Mouse (Mus musculus): ENCODE data around the gene Bmp6.
A peak's percentile ranks its signal among the peaks of the same experiment; 100 is the strongest.

Gene Bmp6

DNA sequence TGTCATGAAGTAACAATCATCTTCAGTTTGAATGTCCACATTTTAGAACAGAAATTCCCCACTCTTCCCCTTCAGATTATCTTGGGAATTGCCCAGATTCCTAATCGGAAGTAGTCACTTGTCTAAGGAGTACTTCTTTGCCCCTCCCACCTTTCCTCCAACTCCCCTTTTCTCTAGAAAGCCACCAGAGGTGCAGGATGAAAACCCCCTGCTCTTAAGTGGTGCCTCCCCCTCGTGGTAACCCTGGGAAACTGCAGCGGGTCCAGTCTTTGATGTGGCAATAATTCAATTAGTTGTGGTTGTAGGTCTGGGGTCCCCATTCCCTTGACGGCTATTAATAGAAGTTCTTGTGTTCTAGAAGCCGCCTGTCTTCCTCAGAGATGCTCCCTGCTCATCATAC, 93.0 kb downstream of the Bmp6 start:
- DNase-seq: peak; percentile 35 to 55

- DNase-seq: no peak
Measured at GRCm38 (mm10) chr13:38440240-38440639, 95.3 kb downstream of the Bmp6 start.

- DNase-seq: no peak
Measured at GRCm38 (mm10) chr13:38448516-38449015, 103.7 kb downstream of the Bmp6 start.

- DNase-seq: no peak
Measured at GRCm38 (mm10) chr13:38450051-38450971, 105.4 kb downstream of the Bmp6 start.

- DNase-seq: no peak
Measured at GRCm38 (mm10) chr13:38451446-38451845, 106.5 kb downstream of the Bmp6 start.

DNA sequence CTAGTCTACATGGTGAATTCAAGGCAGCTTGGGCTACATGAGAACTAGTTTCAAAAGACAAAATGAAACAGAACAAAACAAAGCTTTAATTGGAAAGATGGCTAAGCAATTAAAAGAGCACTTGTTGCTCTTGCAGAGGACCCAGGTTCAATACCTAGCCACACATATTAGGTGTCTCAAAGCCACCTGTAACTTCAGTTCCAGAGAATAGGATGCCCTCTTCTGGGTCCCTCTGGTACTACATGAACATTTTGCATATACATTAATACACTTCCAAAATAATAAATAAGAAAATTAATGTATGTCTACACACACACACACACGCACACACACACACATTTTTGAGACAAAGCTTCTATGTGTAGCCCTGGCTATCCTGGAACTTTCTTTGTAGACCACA, 118.5 kb downstream of the Bmp6 start:
- no peak for DNase-seq

DNA sequence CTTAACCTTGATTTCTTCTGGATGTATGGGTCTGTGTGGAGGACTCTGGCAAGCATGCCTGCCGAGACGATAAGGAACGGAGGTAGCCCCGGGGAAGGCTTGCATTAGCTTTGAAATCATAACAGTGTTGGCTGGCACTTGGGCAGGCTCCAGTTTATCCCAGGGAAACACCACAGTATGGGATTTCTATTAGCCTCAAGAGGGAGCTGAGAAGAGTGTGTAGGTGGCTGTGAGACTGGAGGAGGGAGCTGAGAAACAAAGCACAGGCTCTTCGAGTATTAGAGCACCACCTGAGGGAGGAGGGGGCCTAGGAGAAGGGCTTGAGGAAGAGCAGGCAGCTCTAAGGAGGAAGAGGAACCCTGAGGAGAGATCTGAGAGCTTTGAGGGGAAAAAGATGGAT, 126.0 kb downstream of the Bmp6 start:
- DNase-seq: no peak

DNA sequence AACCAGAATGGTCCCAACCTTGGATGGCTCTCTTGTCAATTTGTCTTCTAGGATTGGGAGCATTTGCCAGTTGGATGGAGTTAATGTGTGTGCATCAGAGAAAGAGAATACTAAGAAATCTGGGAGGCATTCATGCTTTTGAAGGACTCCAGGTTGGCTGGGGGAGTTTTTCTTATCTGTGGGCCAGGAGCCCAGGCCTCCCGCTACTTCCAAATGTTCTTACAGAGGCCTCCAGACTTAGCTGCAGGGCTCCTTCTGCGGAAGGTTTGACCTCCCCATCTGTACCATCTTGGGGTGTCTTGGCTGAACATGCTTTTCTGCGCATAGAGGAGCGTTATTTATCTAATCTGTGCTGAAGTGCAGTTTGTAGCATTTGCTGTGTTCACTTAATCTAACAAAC, 127.7 kb downstream of the Bmp6 start:
- no peak for DNase-seq

- DNase-seq: no peak
Measured at GRCm38 (mm10) chr13:38473497-38473896, 128.6 kb downstream of the Bmp6 start.

- no peak for DNase-seq
Measured at GRCm38 (mm10) chr13:38476936-38477335, 132.0 kb downstream of the Bmp6 start.

DNA sequence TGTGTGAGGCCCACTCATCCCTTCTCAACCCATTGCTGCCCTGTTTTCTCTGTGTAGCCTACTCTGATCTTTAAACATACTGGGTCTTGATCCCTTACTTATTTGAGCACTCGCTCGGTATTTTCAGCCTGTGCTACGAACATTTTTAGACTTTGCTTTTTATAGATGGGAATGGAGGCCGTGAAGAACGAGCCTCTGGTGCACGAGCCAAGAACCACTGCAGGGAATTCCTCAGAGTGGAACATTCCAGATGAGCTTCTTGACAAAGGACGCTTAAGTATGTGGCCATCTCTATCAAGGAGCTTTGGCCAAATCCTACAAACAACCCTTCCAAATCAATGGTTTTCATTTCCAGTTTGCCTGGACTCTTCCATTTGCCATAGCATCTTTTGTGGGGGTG, 136.1 kb downstream of the Bmp6 start:
- DNase-seq: no peak

- no peak for DNase-seq
Measured at GRCm38 (mm10) chr13:38484701-38485100, 139.8 kb downstream of the Bmp6 start.

DNA sequence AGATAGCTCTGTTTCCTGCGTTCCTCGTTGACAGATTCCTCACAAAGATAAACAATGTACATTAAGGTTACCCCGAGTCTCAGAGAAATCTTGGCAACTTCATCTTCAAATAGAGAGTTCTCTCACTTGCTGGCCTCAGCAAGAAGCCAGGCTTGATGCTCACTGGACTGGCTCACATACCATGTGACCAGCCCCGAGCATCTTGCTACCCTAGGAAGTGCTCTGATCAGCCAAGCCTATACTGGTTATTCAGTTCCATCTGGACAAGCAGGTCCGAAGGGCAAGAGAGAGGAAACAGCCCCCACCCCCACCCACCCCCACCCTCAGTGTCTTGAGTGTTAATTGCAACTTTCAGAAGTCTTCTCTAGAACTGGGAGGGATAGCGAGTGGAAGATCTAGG, 141.9 kb downstream of the Bmp6 start:
- no peak for DNase-seq

GRCm38 (mm10) chr13:38496715-38497114, 151.8 kb downstream of the Bmp6 start:
- no peak for DNase-seq

DNA sequence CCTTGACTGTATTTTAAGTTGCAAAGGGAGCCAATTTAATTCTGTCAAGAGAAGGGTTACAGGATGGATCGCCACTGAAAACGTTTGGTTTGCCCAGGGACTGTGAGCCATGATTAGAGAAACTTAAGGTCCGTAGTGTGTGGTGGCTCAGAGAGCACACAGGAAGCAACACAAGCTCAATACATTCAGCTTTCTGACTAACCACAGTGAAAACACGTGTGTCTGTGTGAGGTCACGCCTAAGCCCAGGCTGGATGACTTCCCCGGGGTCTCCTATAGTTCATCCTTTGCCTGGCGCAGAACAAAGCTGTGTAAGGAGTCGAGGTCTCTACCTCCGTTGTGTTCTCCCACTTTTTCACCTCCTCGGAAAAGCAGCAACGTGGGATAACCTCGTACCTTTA, 156.4 kb downstream of the Bmp6 start:
- DNase-seq: no peak

- DNase-seq: peak; percentile 29 to 47
Measured at GRCm38 (mm10) chr13:38503137-38503849, 158.4 kb downstream of the Bmp6 start.

- peak; percentile 37 to 49 for DNase-seq
Measured at GRCm38 (mm10) chr13:38506320-38506719, 161.4 kb downstream of the Bmp6 start.

DNA sequence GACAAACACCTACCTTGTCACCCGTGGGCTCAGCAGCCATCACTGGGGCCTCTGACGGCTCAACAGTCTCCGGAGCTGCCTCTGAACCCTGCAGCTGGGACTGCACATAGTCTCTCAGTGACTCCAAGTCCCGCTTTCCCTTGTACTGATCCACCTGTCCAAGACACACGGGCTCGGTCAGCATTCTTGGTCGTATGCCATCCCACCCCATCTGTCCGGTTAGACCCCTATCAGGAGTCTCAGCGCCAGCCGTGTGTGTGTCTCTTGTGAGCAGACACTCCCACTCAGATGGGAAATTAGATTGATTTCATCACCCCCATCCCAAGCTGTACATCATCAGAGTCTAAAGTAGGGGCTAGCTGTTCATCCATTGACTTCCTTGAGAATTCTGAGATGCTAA, 162.0 kb downstream of the Bmp6 start:
- DNase-seq: no peak

DNA sequence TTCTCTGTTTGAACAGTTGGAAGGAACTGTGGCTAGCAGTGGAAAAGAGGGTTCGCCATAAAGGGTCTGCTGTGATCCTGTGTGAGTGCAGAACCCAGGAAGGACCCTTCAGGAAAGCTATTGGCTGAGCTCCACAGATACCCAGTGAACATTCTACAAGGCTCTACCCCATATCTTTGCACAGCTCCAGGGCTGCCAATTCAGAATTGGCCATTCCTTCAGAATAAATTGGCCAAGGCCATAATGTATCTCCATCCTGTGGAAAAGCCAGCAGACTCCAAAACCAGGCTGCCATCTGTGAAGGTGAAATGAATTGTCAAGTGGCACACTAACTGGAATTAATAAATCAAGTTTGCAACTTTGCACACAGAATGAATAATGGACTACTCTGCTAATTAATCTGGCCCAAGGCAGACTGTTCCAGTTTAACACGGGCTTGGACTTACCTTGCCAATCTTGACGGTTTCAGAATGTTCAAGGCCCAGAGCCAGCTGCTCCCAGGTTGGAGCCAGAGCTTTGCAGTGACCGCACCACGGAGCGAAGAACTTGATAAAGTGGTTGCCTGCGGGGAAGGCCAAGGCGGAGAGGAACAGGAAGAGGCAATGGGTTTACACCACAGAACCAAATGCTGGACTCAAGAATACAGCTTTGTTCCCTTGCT, 164.9 kb downstream of the Bmp6 start:
- DNase-seq: no peak

GRCm38 (mm10) chr13:38511979-38512378, 167.1 kb downstream of the Bmp6 start:
- DNase-seq: peak; percentile 64 to 82

- DNase-seq: no peak
Measured at GRCm38 (mm10) chr13:38513921-38514320, 169.0 kb downstream of the Bmp6 start.

DNA sequence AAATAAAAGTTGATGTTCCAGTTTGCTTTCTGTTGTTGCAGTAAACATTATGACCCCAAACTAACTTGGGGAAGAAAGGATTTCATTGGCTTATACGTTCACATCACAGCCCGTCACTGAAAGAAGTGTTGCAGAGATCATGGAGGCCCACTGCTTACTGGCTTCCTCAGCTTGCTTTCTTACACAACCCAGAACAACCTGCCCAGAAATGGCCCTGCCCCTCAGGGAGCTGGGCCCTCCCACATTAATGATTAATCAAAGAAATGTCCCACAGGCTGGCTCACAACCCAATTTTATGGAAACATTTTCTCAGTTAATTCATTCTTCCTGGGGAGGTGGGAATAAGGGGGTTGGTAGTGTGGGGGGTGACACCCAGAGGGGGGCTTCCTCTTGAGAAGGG, 170.5 kb downstream of the Bmp6 start:
- DNase-seq: no peak

DNA sequence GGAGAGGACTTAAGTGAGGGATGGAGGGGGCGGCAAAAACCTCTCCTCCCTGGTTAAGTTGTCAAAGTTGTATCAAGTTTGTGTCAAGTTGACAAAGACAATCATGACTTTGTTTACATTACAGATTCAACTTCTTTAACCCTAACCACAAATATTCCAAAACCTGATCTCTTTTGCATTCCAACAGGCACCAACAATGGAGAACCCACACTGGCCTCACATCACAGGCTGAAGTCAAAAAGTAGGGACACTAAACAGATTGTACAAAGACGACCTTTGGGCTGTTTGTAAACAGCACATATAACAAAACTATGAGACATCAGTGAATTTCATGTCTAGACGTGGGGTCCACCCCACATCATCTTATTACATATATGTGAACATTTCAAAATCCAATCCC, 170.9 kb downstream of the Bmp6 start:
- no peak for DNase-seq

Data from lung, postnatal 4 days (tissue).